Mouse (Mus musculus): ENCODE results near the gene Smg9. TPM values are rescaled to one million over a fixed set of nuclear protein-coding genes. Genes with fewer than 3 reads are reported as not detected.

Smg9 gene
- polyA plus RNA-seq, 1 experiment from 2014 or later: 17.5 TPM

DNA sequence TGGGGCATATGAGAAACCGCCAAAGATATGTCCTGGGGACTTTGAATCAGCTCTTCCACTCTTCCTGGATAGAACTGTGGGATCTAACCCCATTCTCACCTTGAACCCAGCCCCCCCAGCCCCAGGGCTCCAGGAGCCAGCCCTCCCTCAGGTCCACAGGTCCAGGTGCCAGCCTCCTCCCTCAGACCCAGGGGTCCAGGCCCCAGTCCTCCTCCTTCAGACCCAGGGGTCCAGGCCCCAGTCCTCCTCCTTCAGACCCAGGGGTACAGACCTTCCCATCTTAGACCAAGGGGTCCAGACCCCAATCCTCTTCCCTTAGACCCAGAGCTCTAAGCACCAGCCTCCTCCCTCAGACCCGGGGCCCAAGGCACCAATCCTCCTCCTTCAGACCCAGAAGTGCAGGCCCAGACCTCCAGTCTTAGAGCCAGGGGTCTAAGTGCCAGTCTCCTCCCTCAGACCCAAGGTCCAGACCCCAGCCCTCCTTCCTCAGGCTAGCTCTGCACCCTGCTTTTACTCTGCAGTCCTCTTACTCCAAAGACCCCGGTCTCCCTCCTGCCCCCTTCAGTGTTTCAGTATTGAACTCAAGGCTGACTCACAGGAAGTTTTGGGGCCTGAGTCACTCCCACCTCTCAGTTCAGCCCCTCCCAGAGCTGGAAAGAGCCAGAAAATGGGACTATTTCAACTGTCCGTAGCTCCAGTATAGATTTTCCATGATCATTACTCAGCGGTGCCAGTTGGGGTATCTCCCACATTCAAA lies 34.0 kb upstream of the Smg9 start:
- no peak overlapping the region for H3K9ac ChIP-seq (ENCODE audit: low read depth, low read length)
- WGBS (ENCODE audit: insufficient replicate concordance): 63% methylated on average over 5 of the region's 5 CpGs
- no peak overlapping the region for H3K27ac ChIP-seq (ENCODE audit: low read depth, low read length)

DNA sequence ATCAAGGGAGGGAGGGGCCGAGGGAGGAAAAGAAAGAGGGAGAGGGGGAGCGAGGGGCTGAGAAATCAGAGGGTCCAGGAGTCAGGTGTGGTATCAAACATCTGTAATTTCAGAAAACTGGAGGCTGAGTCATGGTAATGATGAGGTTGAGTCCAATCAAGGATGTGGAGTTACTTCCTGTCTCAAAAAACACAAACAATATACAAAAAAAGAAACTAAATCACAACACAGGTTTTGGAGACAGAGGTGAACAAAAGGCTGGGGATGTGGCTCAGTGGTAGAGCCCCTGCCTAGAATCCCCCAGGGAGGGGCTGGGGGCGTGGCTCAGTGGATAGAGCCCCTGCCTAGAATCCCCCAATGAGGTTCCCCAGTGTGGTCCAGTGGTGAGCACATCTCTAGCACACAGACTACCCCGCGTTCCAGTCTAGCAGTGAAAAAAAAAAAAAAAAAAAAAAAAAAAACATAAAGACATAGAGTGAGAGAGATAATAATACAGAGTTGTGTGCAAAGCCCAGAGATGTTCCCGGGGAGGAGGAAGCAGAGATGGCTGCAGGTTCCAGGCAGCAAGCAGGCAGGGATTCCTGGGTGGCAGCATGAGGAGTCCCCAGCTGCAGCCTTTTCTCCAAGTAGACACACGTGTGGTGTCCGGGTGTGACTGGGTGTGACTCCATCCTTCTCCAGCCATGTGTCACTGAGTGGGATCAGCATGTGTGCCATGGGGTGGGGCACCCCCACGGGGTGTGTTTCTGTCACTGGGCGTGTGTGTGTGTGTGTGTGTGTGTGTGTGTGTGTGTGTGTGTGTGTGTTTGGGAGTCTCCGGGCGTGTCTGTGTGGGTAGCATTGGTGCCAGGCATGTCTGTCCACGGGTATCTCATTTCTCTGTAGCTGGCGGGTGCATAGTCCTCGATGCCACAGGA lies 32.4 kb upstream of the Smg9 start:
- no peak overlapping the region for H3K27ac ChIP-seq (ENCODE audit: low read depth, low read length)
- H3K4me2 ChIP-seq: no peak overlapping the region
- 0 out of 2 replicates have a peak, but pooled peaks cover 2% of the 10 kb centered on the region for H3K27me3 ChIP-seq (ENCODE audit: control insufficient read depth, insufficient read depth, low read length)
- no peaks in the 10 kb centered on the region for H3K9me3 ChIP-seq (replicated peaks; ENCODE audit: control insufficient read depth, low read length)
- H3K4me3 ChIP-seq (ENCODE audit: low read depth, low read length): no peak overlapping the region
- ATAC-seq (replicated peaks; ENCODE audit: insufficient number of reproducible peaks, low FRiP score, low TSS enrichment): no peak
- H3K36me3 ChIP-seq (ENCODE audit: control insufficient read depth, insufficient read depth, low read length): no peaks in the 10 kb centered on the region
- WGBS (ENCODE audit: insufficient replicate concordance): 73% methylated on average over 15 of the region's 15 CpGs
- no peak overlapping the region for H3K9ac ChIP-seq (ENCODE audit: low read depth, low read length)
- H3K4me1 ChIP-seq (ENCODE audit: control insufficient read depth, insufficient read depth, low read length): no peaks in the 10 kb centered on the region

More for the DNA sequence above, 34.0 kb upstream of the Smg9 start:
- 0 out of 2 replicates have a peak, but pooled peaks cover 2% of the 10 kb centered on the region for H3K27me3 ChIP-seq (ENCODE audit: control insufficient read depth, insufficient read depth, low read length)
- H3K36me3 ChIP-seq (ENCODE audit: control insufficient read depth, insufficient read depth, low read length): no peaks in the 10 kb centered on the region
- ATAC-seq (replicated peaks; ENCODE audit: insufficient number of reproducible peaks, low FRiP score, low TSS enrichment): 0 out of 2 replicates have a peak, but pooled peaks have one; percentile 2
- no peak overlapping the region for H3K4me3 ChIP-seq (ENCODE audit: low read depth, low read length)
- no peak overlapping the region for H3K4me2 ChIP-seq
- no peaks in the 10 kb centered on the region for H3K4me1 ChIP-seq (ENCODE audit: control insufficient read depth, insufficient read depth, low read length)
- peaks cover 3% of the 10 kb centered on the region; the same call in 1 of the 2 replicates for H3K9me3 ChIP-seq (replicated peaks; ENCODE audit: control insufficient read depth, low read length)

DNA sequence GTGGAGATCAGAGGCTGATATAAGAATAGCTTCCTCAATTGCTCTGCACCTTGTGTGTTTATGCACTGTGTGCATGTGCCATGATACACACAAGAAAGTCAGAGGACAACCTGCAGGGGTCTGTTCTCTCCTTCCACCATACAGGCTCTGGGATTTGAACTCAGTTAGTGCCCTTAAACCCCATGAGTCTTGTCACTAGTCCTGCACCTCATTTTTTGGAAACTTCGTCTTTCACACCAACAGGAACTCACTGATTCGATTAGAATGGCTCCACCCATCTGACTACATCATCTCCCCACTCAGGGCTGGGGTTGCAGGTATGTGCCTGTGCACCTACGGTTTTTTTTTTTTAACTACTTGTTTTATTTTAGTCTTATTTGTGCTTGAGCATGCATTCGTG lies 31.2 kb upstream of the Smg9 start:
- Histone ChIP-seq H3K36me3 (ENCODE audit: control insufficient read depth, insufficient read depth, low read length) (no peaks in the 10 kb centered on the region), H3K9me3 (replicated peaks; ENCODE audit: control insufficient read depth, low read length) (no peaks in the 10 kb centered on the region), H3K9ac (ENCODE audit: low read depth, low read length) (no peak overlapping the region), H3K27ac (ENCODE audit: low read depth, low read length) (no peak overlapping the region), H3K4me1 (ENCODE audit: control insufficient read depth, insufficient read depth, low read length) (no peaks in the 10 kb centered on the region), H3K27me3 (ENCODE audit: control insufficient read depth, insufficient read depth, low read length) (peaks cover 5% of the 10 kb centered on the region; the same call in 1 of the 2 replicates), H3K4me3 (ENCODE audit: low read depth, low read length) (no peak overlapping the region), H3K4me2 (no peak overlapping the region)
- ATAC-seq (replicated peaks; ENCODE audit: insufficient number of reproducible peaks, low FRiP score, low TSS enrichment): no peak
- 55% methylated on average over 4 of the region's 4 CpGs for WGBS (ENCODE audit: insufficient replicate concordance)

DNA sequence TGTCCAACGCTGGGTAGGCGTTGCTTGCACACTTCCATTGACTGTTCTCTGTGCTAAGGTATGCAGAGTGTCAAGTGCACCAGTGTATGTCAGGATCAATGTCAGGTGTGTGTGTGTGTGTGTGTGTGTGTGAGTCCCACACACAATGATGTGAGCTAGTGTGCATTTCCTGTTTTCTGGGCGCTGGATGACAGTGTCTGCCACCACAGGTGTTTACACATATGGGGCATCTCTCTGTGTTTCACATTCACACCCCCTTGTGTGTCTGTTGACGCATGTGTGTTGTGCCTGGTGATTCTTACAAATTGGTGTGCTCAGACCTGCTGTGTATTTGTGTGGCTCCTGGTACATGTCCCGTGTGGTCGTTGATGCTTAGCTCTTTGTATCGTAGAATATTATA lies 30.5 kb upstream of the Smg9 start:
- Histone ChIP-seq H3K27ac (ENCODE audit: low read depth, low read length) (no peak overlapping the region), H3K27me3 (ENCODE audit: control insufficient read depth, insufficient read depth, low read length) (peaks cover 3% of the 10 kb centered on the region; the same call in 1 of the 2 replicates), H3K4me1 (ENCODE audit: control insufficient read depth, insufficient read depth, low read length) (no peaks in the 10 kb centered on the region; the same call in 1 of the 2 replicates), H3K4me2 (no peak overlapping the region), H3K9me3 (replicated peaks; ENCODE audit: control insufficient read depth, low read length) (no peaks in the 10 kb centered on the region), H3K4me3 (ENCODE audit: low read depth, low read length) (no peak overlapping the region), H3K9ac (ENCODE audit: low read depth, low read length) (no peak overlapping the region), H3K36me3 (ENCODE audit: control insufficient read depth, insufficient read depth, low read length) (no peaks in the 10 kb centered on the region)
- 88% methylated on average over 7 of the region's 7 CpGs for WGBS (ENCODE audit: insufficient replicate concordance)
- no peak for ATAC-seq (replicated peaks; ENCODE audit: insufficient number of reproducible peaks, low FRiP score, low TSS enrichment)

DNA sequence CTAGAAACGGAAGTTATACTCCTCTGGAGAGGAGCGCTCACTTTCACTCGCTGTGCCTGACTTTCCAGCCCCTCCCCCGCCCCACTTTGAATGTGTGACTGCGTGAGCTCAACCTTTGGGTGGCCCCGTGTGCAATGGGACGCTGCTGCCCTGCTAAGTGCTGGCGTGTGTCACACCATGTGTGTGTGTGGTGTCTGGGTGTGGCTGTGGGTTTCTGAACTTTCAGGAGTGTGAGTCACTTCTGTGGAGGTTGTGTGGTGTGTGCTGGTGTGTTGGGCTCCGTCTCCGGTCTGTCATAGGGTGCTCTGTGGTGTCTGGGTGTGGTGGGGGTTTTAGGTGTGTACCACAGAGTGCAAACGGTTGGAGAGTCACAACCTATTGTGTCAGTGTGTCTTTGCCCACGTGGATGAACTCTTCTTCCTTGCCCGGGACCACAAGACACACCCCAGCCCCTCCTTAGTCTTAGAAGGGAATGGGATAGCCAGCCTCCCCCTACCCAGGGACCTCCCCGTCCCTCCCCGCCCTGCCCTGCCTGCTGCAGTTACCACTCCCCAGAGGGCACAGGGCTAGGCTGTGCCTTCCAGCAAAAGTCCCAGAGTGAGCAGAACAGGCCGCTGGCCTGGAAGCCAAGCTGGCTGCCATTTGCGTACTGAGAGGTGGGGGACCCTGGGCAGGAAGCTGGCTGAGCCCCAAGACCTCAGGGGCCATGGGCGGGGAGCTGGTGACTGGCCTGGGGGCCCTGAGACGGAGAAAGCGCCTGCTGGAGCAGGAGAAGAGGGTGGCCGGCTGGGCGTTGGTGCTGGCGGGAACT lies 29.5 kb upstream of the Smg9 start, which contains the start of gene Kcnn4:
TSS of gene Kcnn4 (plus strand) at position 533 of the 811 bp plus-strand sequence.
- H3K4me3 ChIP-seq (ENCODE audit: low read depth, low read length): peak within 1 kb of the TSS; percentile 33
- H3K27me3 ChIP-seq (ENCODE audit: control insufficient read depth, insufficient read depth, low read length): peaks cover 3% of the 10 kb centered on the region; the same call in 1 of the 2 replicates
- H3K9ac ChIP-seq (ENCODE audit: low read depth, low read length): peak within 1 kb of the TSS; percentile 77
- H3K4me1 ChIP-seq (ENCODE audit: control insufficient read depth, insufficient read depth, low read length): no peaks in the 10 kb centered on the region; the same call in 1 of the 2 replicates
- H3K4me2 ChIP-seq: peak within 1 kb of the TSS; percentile 40
- H3K27ac ChIP-seq (ENCODE audit: low read depth, low read length): peak within 1 kb of the TSS; percentile 82
- H3K9me3 ChIP-seq (replicated peaks; ENCODE audit: control insufficient read depth, low read length): no peaks in the 10 kb centered on the region
- peak; percentile 46 for ATAC-seq (replicated peaks; ENCODE audit: insufficient number of reproducible peaks, low FRiP score, low TSS enrichment)
- 34% methylated on average over 23 of the region's 23 CpGs for WGBS (ENCODE audit: insufficient replicate concordance)
- no peaks in the 10 kb centered on the region for H3K36me3 ChIP-seq (ENCODE audit: control insufficient read depth, insufficient read depth, low read length)

DNA sequence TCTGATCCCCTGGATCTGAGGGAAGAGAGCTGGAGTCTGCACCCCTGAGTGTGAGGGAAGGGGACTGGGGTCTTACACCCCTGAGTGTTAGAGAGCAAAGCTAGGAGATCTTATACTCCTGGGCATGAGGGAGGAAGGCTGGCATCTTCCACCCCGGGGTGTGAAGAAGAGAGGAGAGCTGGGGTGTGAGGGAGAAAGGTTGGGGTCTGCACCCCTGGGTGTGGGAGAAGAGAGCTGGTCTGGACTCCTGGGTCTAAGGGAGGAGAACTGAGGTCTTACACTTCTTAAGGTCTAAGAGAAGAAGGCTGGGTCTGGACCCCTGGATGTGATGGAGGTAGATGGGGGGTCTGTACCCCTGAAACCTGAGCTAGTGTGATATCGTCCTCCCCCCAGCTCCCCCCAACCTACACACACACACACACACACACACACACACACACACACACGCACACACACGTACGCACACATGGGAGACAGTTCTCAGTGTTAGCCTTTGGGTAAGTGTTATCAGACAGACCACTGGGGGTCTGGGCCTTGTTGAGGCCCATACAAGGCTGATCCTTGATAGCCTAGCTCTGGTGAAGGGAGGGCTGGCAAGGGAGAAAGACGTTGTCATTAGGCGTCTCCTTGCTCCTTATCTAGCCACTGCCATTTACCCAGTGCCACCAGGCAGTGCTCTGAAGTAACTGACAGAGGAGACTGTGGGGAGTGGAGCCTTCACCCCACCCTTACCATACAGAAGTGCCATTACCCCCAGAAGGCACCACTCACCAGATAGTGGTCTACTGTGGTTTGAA lies 28.2 kb upstream of the Smg9 start:
- peak overlapping the region; percentile 54 for H3K4me2 ChIP-seq
- peak overlapping the region; percentile 82 for H3K27ac ChIP-seq (ENCODE audit: low read depth, low read length)
- peak overlapping the region; percentile 33 for H3K4me3 ChIP-seq (ENCODE audit: low read depth, low read length)
- 51% methylated on average over 7 of the region's 7 CpGs for whole genome bisulfite sequencing (ENCODE audit: insufficient replicate concordance)
- H3K9me3 ChIP-seq (replicated peaks; ENCODE audit: control insufficient read depth, low read length): no peaks in the 10 kb centered on the region
- no peaks in the 10 kb centered on the region for H3K36me3 ChIP-seq (ENCODE audit: control insufficient read depth, insufficient read depth, low read length)
- peak; percentile 71 for ATAC-seq (replicated peaks; ENCODE audit: insufficient number of reproducible peaks, low FRiP score, low TSS enrichment)
- peak overlapping the region; percentile 77 for H3K9ac ChIP-seq (ENCODE audit: low read depth, low read length)
- no peaks in the 10 kb centered on the region; the same call in 1 of the 2 replicates for H3K4me1 ChIP-seq (ENCODE audit: control insufficient read depth, insufficient read depth, low read length)
- peaks cover 3% of the 10 kb centered on the region; the same call in 1 of the 2 replicates for H3K27me3 ChIP-seq (ENCODE audit: control insufficient read depth, insufficient read depth, low read length)

DNA sequence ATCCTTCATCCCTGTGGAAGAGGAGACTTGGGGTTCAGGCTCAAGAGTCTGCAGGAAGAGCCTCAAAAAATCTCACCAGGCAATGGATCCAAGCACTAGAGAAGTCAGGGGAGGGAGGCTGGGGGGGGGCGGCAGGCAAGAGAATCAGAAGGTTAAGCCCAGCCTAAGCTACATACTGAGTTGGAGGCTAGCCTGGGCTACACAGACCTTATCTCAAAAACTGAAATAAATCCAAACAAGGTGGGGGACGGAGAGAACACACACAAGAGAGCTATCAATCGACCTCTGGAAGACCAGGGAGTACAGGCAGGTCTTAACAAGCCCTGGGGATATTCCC lies 27.6 kb upstream of the Smg9 start:
- Histone ChIP-seq H3K4me3 (ENCODE audit: low read depth, low read length) (peak overlapping the region; percentile 32; the same call in 1 of the 2 replicates), H3K4me2 (peak overlapping the region; percentile 54), H3K4me1 (ENCODE audit: control insufficient read depth, insufficient read depth, low read length) (no peaks in the 10 kb centered on the region; the same call in 1 of the 2 replicates), H3K9me3 (replicated peaks; ENCODE audit: control insufficient read depth, low read length) (no peaks in the 10 kb centered on the region), H3K36me3 (ENCODE audit: control insufficient read depth, insufficient read depth, low read length) (no peaks in the 10 kb centered on the region), H3K27ac (ENCODE audit: low read depth, low read length) (peak overlapping the region; percentile 82), H3K9ac (ENCODE audit: low read depth, low read length) (peak overlapping the region; percentile 77), H3K27me3 (ENCODE audit: control insufficient read depth, insufficient read depth, low read length) (peaks cover 3% of the 10 kb centered on the region; the same call in 1 of the 2 replicates)
- 59% methylated on average over 3 of the region's 3 CpGs for WGBS (ENCODE audit: insufficient replicate concordance)
- no peak for ATAC-seq (replicated peaks; ENCODE audit: insufficient number of reproducible peaks, low FRiP score, low TSS enrichment)

All from heart, embryonic 11.5 days (tissue).